Mouse (Mus musculus) adrenal gland, adult 10 weeks (tissue): Measurements from ENCODE around the gene Ak4. TPM values are rescaled to one million over a fixed set of nuclear protein-coding genes. Genes with fewer than 3 reads are reported as not detected.

ENCODE experiments used
- polyA plus RNA-seq: library from polyadenylated mRNA; stranded (reverse); fragments of 350-450 nt; fragmentation: Illumina TruSeq; extraction: RNeasy Lipid Tissue Mini Kit (QIAGEN cat#74804); gene quantifications from one replicate; pipeline ENCODE4 v1.2.3, GENCODE M21; 2014; ENCODE audit warnings: low read depth, low replicate concordance

Ak4 gene
- 5.1 TPM for polyA plus RNA-seq

DNA sequence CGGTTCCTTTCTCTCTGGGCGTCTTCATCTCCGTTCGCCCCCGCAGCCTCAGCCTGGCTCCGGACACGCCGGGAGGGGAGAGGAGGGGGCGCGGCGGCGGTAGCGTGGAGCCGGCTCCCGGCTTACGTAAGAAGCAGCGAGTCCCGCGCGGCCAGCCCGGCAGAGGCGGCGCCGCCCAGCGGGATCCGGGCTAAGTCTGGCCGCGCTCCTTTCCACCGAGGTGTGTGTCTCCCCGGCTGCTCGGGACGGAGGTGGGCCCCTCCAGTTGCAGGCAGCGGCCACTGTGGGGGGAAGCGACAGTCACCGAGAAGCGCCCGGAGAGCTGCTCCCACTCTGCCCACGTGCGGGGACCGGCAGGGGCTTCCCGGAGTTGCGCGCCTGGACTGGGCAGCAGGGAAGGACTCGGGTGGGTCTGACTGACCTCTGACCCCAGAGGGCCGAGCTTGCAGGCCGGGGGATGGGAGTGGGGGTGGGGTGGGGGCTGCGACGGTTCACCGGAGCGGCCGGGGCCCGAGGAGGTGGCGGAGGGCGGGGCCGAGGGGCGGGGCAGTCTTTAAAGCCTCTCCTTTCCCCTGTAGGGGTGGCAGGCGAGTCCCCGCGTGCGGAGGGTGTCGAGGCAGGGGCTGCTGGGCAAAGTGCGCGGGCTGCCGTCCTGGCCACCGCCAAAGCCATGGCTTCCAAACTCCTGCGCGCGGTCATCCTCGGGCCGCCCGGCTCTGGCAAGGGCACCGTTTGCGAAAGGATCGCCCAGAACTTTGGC, at the start of gene Ak4:
Gene Ak4, plus strand, starts transcription at position 127 of the 760 bp plus-strand sequence.

DNA sequence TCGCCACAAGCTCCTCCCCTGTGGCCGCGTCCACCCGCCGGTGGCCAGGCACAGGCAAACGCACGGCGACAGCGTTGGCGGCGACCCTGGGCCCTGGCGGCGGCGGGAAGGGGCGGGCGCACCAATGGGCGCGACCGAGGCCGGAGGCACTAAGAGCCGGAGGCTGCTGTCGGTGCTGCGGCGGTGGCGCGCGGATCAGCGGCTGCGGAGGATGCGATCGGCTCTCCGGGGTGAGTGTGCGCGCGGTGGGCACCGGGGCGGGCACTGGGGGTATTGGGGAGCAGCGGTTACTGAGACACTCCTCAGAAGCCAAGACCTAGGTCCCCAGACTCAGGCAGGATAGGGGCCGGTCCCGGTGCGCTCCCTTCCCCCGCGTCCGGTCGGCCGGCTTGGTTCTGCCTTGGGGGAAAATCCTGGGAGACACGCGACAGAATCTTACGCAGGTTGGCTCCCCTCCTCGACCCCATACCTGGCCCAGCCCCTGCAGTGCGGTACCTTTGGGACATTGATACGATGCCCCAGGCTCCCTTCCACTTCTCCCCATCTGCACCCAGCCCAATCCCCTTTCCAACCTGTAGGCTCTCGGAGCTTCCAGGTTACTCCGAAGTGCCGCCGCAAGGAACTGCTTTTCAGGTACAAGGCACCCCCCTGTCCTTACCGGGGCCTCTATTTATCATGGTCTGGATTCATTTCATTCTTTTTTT, 77.6 kb downstream of the Ak4 start, which contains the start of gene Dnajc6:
Gene Dnajc6, plus strand, starts transcription at position 115 of the 704 bp plus-strand sequence.

Other genes starting within 250 kb of the Ak4 start
- gene Jak1, start 154.0 kb upstream of the Ak4 start, polyA plus RNA-seq = 199 TPM
- 6.2 TPM for gene Dnajc6, start 77.4 kb downstream of the Ak4 start, polyA plus RNA-seq
- 93.5 TPM for gene Leprot, start 228.4 kb downstream of the Ak4 start, polyA plus RNA-seq